Mouse (Mus musculus): ENCODE data around the gene Pds5b. TPM values are rescaled to one million over a fixed set of nuclear protein-coding genes. Genes with fewer than 3 reads are reported as not detected.
A peak's percentile ranks its signal among the peaks of the same experiment; 100 is the strongest.
"Not testable (repeated sequence)": the region's sequence is repeated elsewhere in the genome, so short reads cannot be mapped to it uniquely, and the experiment has no call there.

Pds5b gene
- total RNA-seq, 2 experiments from 2014 or later, result 20.8 to 23.0 TPM

GRCm38 (mm10) chr5:150839688-150840541 is 166.4 kb downstream of the Pds5b start:
- peak overlapping the region; percentile 28; the same call in 1 of the 2 replicates for H3K27ac ChIP-seq
- peak overlapping the region; percentile 45 for H3K4me3 ChIP-seq
- no peak for TF ChIP-seq CTCF (IDR thresholded peaks at IDR 0.05)
- peak; percentile 29 for DNase-seq
- intact Hi-C loops (cut with DNase I), result no loop called here

GRCm38 (mm10) chr5:150840596-150840995 is 167.1 kb downstream of the Pds5b start:
- Histone ChIP-seq H3K4me3 (peak overlapping the region; percentile 45), H3K27ac (peak overlapping the region; percentile 28; the same call in 1 of the 2 replicates)
- no peak for DNase-seq
- no peak for TF ChIP-seq CTCF (IDR thresholded peaks at IDR 0.05)
- intact Hi-C loops (cut with DNase I), result no loop called here

GRCm38 (mm10) chr5:150845961-150846360 is 172.4 kb downstream of the Pds5b start:
- no peak for DNase-seq
- Histone ChIP-seq H3K4me3 (no peak overlapping the region), H3K27ac (no peak overlapping the region)
- intact Hi-C loops (cut with DNase I), result no loop called here
- TF ChIP-seq CTCF (IDR thresholded peaks at IDR 0.05), result no peak

GRCm38 (mm10) chr5:150850821-150851220 is 177.3 kb downstream of the Pds5b start:
- H3K27ac ChIP-seq, result no peak overlapping the region
- no peak for DNase-seq
- no peak overlapping the region for H3K4me3 ChIP-seq
- intact Hi-C loops (cut with DNase I), result no loop called here
- no peak for TF ChIP-seq CTCF (IDR thresholded peaks at IDR 0.05)

GRCm38 (mm10) chr5:150852097-150852496 is 178.6 kb downstream of the Pds5b start:
- DNase-seq; intact Hi-C loops (cut with DNase I); H3K27ac ChIP-seq; H3K4me3 ChIP-seq: not testable (repeated sequence)

- TF ChIP-seq CTCF (IDR thresholded peaks at IDR 0.05), result no peak
- intact Hi-C loops (cut with DNase I), result no loop called here
- H3K4me3 ChIP-seq, result no peak overlapping the region
- no peak for DNase-seq
- H3K27ac ChIP-seq, result no peak overlapping the region
These were observed 181.0 kb downstream of the Pds5b start for GRCm38 (mm10) chr5:150854506-150854905.

GRCm38 (mm10) chr5:150859642-150860194 is 186.2 kb downstream of the Pds5b start:
- intact Hi-C loops (cut with DNase I), result no loop called here
- DNase-seq, result no peak
- no peak overlapping the region for H3K4me3 ChIP-seq
- no peak overlapping the region for H3K27ac ChIP-seq
- TF ChIP-seq CTCF (IDR thresholded peaks at IDR 0.05), result no peak

Other genes with a start within 250 kb of the Pds5b start
- not detected for gene Zar1l, start 155.6 kb upstream of the Pds5b start, total RNA-seq (2021)
- gene Brca2, start 151.1 kb upstream of the Pds5b start, total RNA-seq (2021), result under 1 TPM; 0.61 to 0.95 TPM
- gene N4bp2l1, start 76.6 kb upstream of the Pds5b start, total RNA-seq (2021), result 1 to 10 TPM; 3.0 to 3.8 TPM
- 10 to 100 TPM; 30.9 to 32.3 TPM for gene N4bp2l2, start 7.6 kb upstream of the Pds5b start, total RNA-seq (2021)

Data from gastrocnemius, adult 2 months (tissue).